Mouse (Mus musculus) left cerebral cortex, postnatal 4 days (tissue): Measurements from ENCODE around the gene E330014E10Rik. TPM values are rescaled to one million over a fixed set of nuclear protein-coding genes. Genes with fewer than 3 reads are reported as not detected.
A peak's percentile ranks its signal among the peaks of the same experiment; 100 is the strongest.
"Not testable (repeated sequence)": the region's sequence is repeated elsewhere in the genome, so short reads cannot be mapped to it uniquely, and the experiment has no call there.

Experiments used
- DNase-seq: peaks from one replicate; pipeline ENCODE4 v3.0.0-alpha.2; 2022
- intact Hi-C: fragments of 180-260 bp; cut with DNase I; formaldehyde crosslinking; loops from one replicate; pipeline ENCODE4 v1.15.1; 2025
- total RNA-seq, 2 experiments: library from RNA; stranded (reverse); gene quantifications; 2 replicates each; pipeline ENCODE4 v1.2.3; 2021

E330014E10Rik gene
- not detected for total RNA-seq

- DNase-seq, intact Hi-C loops: not testable (repeated sequence)
Observed at GRCm38 (mm10) chr5:95775690-95776089, at the start of gene E330014E10Rik. Gene E330014E10Rik (plus strand): TSS chr5:95775990.

DNA sequence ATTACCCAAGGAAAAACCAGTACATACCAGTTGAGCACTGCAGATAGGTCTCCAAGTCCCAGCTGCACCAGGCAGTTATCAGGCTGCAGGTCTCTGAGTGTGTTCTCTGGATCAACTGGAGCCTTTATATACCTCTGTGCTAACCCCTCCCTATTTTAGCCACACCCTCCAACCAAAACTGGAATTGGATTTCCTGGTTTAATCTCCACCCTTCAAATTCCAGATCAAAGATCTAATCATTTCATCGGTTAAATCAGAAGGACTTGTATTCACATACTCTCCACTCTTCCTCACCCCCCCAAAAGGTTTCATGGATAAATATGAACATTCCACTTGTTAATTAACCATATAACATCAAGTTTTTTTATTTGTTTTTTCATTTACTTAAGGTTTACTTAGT lies 39.7 kb upstream of the E330014E10Rik start, which contains the start of gene Gm7978:
Gm7978 (minus strand) TSS at position 101 of the 400 bp plus-strand sequence.
- intact Hi-C loops, DNase-seq: not testable (repeated sequence)

DNA sequence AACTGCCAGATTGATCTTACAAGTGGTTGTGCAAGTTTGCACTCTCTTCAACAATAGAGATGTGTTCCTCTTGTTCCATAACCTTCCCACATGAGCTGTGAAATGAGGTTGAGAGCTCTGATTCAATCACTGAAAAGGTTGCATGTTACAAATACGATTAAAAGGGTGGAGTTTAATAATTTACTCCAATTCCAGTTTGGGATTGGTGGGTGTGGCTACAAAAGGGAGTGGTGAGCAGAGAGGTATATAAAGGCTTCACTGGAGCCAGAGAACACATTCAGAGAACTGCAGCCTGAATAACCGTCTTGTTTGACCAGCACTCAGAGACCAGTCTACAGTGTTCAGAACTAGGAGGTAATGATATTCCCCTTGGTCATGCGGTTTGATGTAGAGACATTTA lies 34.1 kb upstream of the E330014E10Rik start, which contains the start of gene Gm7982:
Gm7982 (plus strand) TSS at position 301 of the 400 bp plus-strand sequence.
- intact Hi-C loops, DNase-seq: not testable (repeated sequence)

DNA sequence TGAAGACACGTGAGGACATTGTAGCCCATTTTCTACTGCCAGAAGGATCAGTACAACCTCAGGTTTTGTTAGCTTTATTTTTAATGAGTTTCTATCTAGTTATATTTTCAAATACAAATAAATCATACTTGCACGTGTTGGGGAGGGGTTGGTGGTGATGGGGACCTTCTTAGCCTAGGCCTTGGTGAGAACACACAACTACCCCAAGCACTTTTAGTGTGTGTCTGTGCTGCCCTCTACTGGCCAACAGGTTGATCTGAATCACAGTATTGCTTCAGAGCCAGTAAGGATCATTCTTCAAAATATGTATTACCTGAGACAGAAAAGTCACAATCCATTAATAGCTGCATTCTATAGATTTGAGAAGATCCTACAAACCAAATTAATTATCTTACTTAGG lies 35.1 kb downstream of the E330014E10Rik start:
- intact Hi-C loops, result not testable (repeated sequence)

DNA sequence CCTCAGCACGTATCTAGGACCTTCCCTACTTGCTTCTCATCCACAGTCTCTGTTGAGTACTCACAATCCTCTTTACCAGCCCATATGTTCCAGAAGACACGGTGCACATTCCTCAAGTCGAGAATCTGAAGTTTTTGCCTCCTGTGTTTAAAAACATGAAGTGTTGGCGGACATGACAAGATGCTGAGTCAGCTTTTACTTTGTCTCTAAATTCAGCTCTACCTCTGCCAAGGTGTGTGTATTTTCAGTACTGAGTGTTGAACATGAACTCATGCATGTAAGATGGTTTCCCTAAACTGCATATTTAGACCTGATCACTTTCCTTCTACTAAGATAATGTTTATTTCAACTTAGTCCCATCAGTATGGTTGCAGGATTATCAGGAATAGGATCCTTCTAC lies 60.8 kb downstream of the E330014E10Rik start:
- DNase-seq, result no peak
- intact Hi-C loops, result no loop called here

More for the DNA sequence above, 35.1 kb downstream of the E330014E10Rik start:
- DNase-seq, result peak; percentile 2

- intact Hi-C loops, result no loop called here
- no peak for DNase-seq
Observed at GRCm38 (mm10) chr5:95854030-95854429, 78.2 kb downstream of the E330014E10Rik start.

Other genes with a start within 250 kb of the E330014E10Rik start
- gene Gm7971, start 181.1 kb upstream of the E330014E10Rik start, total RNA-seq, result not detected
- not detected for gene Gm7978, start 39.8 kb upstream of the E330014E10Rik start, total RNA-seq
- not detected for gene Gm7982, start 34.0 kb upstream of the E330014E10Rik start, total RNA-seq
- gene Cxcl13, start 181.0 kb downstream of the E330014E10Rik start, total RNA-seq, result not detected